Mouse (Mus musculus): Measurements from ENCODE around the gene Zfp266.

- TF ChIP-seq POLR2A (IDR thresholded peaks at IDR 0.05; ENCODE audit: borderline replicate concordance, insufficient read depth, low read length): no peak
- no peak for TF ChIP-seq CTCF (IDR thresholded peaks at IDR 0.05; ENCODE audit: borderline replicate concordance, insufficient read depth, low read depth, low read length)
Observed at GRCm38 (mm10) chr9:20520531-20521210, 546 bp downstream of the Zfp266 start.
